Mouse (Mus musculus) heart, adult 2 months (tissue): ENCODE data around the gene Ppp1r13l. TPM values are rescaled to one million over a fixed set of nuclear protein-coding genes. Genes with fewer than 3 reads are reported as not detected.

Experiments used
- DNase-seq, 2 experiments: peaks; one replicate each; pipeline ENCODE4 v3.0.0; 2021
- H3K27ac ChIP-seq: fragments of 200-600 bp; 2 replicates; pipeline ENCODE4 v1.8.1; 2022
- H3K27me3 ChIP-seq: fragments of 200-500 bp; 2 replicates; pipeline ENCODE4 v1.6.1; 2012; ENCODE audit warnings: mild to moderate bottlenecking, low read length, inconsistent platforms, mixed read lengths; ENCODE audit not compliant: control insufficient read depth, insufficient read depth
- H3K36me3 ChIP-seq: fragments of 200-500 bp; 2 replicates; pipeline ENCODE4 v1.6.1; 2012; ENCODE audit warnings: low read length, inconsistent platforms; ENCODE audit not compliant: control insufficient read depth, insufficient read depth
- H3K4me1 ChIP-seq: fragments of 200-500 bp; 2 replicates; pipeline ENCODE4 v1.6.1; 2011; ENCODE audit warnings: low read length; ENCODE audit not compliant: control insufficient read depth, insufficient read depth
- H3K4me3 ChIP-seq: fragments of 200-600 bp; 2 replicates; pipeline ENCODE4 v1.8.1; 2022
- H3K79me2 ChIP-seq: fragments of 200-500 bp; replicated peaks from 2 replicates; pipeline ENCODE4 v1.6.1; 2012; ENCODE audit warnings: mild to moderate bottlenecking, inconsistent platforms, low read length, moderate library complexity, mixed read lengths; ENCODE audit not compliant: control insufficient read depth, insufficient read depth
- H3K9ac ChIP-seq: fragments of 200-500 bp; 2 replicates; pipeline ENCODE4 v1.6.1; 2012; ENCODE audit warnings: low read depth, mild to moderate bottlenecking, control low read depth, inconsistent platforms, low read length, mixed read lengths
- CTCF ChIP-seq: fragments of 200-600 bp; IDR thresholded peaks from 2 replicates; pipeline ENCODE4 v1.8.1; 2022; ENCODE audit warnings: antibody characterized with exemption, mild to moderate bottlenecking, moderate library complexity
- EP300 ChIP-seq: fragments of 200-500 bp; IDR thresholded peaks from 2 replicates; pipeline ENCODE4 v1.6.1; 2011; ENCODE audit warnings: low read depth, low read length, control low read depth; ENCODE audit not compliant: insufficient read depth
- POLR2A ChIP-seq: fragments of 200-500 bp; IDR thresholded peaks from 2 replicates; pipeline ENCODE4 v1.6.1; 2011; ENCODE audit warnings: mild to moderate bottlenecking, low read depth, low read length, control low read depth; ENCODE audit not compliant: insufficient read depth
- WGBS: fragments of 180-500 bp; shearing (Covaris S2); methylation state at CpG from one replicate; pipeline ENCODE4 v1.1.7; 2018; 5-methylcytosine and 5-hydroxymethylcytosine counted together
- intact Hi-C: fragments of 180-260 bp; cut with DNase I; formaldehyde crosslinking; loops from one replicate; pipeline ENCODE4 v1.15.1; 2025
- polyA plus RNA-seq: library from polyadenylated mRNA; depleted of rRNA; stranded (reverse); fragments of >200 nt; gene quantifications from 2 replicates; pipeline ENCODE4 v1.2.3, GENCODE M21; 2012
- total RNA-seq, 2 experiments: library from RNA; stranded (reverse); gene quantifications; 2 replicates each; pipeline ENCODE4 v1.2.3; 2021

Gene Ppp1r13l
- total and polyA plus RNA-seq, 3 experiments, result 30.1 to 45.1 (median 43.9) TPM

GRCm38 (mm10) chr7:19322489-19322888 is 37.1 kb upstream of the Ppp1r13l start:
- DNase-seq, result no peak
- TF ChIP-seq POLR2A, result no peak
- Histone ChIP-seq H3K36me3 (no peaks in the 10 kb centered on the region), H3K9ac (no peak overlapping the region), H3K79me2 (no peaks in the 10 kb centered on the region), H3K4me3 (no peak overlapping the region), H3K27me3 (no peaks in the 10 kb centered on the region), H3K4me1 (peaks cover 10% of the 10 kb centered on the region), H3K27ac (no peak overlapping the region)
- WGBS, result 56% methylated on average over 9 of the region's 9 CpGs
- intact Hi-C loops, result no loop called here

GRCm38 (mm10) chr7:19324221-19324620 is 35.3 kb upstream of the Ppp1r13l start:
- DNase-seq, result no peak
- Histone ChIP-seq H3K9ac (no peak overlapping the region), H3K79me2 (no peaks in the 10 kb centered on the region), H3K27me3 (no peaks in the 10 kb centered on the region), H3K36me3 (no peaks in the 10 kb centered on the region), H3K4me3 (no peak overlapping the region), H3K27ac (no peak overlapping the region), H3K4me1 (peaks cover 12% of the 10 kb centered on the region)
- intact Hi-C loops, result no loop called here
- no peak for TF ChIP-seq POLR2A
- no peak for TF ChIP-seq EP300
- TF ChIP-seq CTCF, result no peak
- 83% methylated on average over 11 of the region's 11 CpGs for WGBS

DNA sequence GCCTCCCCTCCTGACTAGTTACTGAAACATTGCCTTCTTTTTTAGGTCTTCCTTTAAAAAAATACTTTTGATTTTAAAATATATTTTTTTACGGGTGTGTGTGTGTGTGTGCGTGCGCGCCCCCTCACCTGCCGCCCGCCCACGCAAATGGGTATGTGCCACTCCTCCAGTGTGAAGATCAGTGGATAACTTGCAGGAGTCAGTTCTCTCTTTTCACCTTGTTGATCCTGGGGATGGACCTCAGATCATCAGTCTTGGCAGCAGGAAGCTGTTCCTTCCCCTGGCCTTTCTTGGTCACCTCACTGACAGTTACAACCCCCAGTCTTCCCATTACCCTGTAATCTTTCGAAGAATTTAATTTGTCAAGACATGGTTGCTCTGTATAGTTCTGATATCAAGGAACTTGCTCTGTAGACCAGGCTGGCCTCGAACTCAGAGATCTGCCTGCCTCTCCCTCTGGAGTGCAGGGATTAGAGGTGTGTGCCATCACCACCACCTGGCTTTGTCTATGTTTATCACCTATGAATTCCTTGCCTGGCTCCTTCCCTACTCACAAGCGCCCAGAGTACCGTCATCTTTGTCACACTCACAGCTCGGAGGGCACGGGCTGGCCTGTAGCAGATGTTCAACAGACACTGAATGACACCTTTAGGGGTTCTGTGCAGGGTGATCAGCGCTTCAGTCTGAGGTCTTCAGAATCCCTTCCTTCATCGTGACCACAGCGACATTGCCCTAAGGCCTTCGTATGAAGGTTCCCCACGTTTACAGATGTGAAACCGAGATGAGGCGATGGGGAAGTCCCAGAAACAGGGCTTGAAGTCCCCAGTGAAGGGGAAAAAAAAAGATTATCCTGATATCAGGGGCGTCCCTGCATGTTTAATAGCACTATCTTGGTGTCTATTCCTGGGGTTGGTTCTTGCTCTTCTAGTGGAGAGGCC is 34.0 kb upstream of the Ppp1r13l start:
- TF ChIP-seq CTCF (no peak), EP300 (no peak), POLR2A (no peak)
- no peak overlapping the region for H3K9ac ChIP-seq
- no peaks in the 10 kb centered on the region for H3K36me3 ChIP-seq
- H3K27ac ChIP-seq, result peak overlapping the region; percentile 89
- intact Hi-C loops, result no loop called here
- H3K4me3 ChIP-seq, result no peak overlapping the region
- 62% methylated on average over 21 of the region's 21 CpGs for WGBS
- peaks cover 8% of the 10 kb centered on the region for H3K4me1 ChIP-seq
- no peak for DNase-seq
- H3K79me2 ChIP-seq, result no peaks in the 10 kb centered on the region
- H3K27me3 ChIP-seq, result no peaks in the 10 kb centered on the region

GRCm38 (mm10) chr7:19326359-19326758 is 33.2 kb upstream of the Ppp1r13l start:
- peak; percentile 95 to 97 for DNase-seq
- 1% methylated on average over 19 of the region's 20 CpGs for WGBS
- no peaks in the 10 kb centered on the region for H3K36me3 ChIP-seq
- peak overlapping the region; percentile 67 for H3K9ac ChIP-seq
- TF ChIP-seq POLR2A (no peak), EP300 (no peak), CTCF (peak; percentile 26)
- H3K4me1 ChIP-seq, result peaks cover 8% of the 10 kb centered on the region
- H3K27me3 ChIP-seq, result no peaks in the 10 kb centered on the region
- peak overlapping the region; percentile 46 for H3K4me3 ChIP-seq
- intact Hi-C loops, result no loop called here
- no peaks in the 10 kb centered on the region for H3K79me2 ChIP-seq
- H3K27ac ChIP-seq, result peak overlapping the region; percentile 89

GRCm38 (mm10) chr7:19327128-19327527 is 32.4 kb upstream of the Ppp1r13l start:
- H3K4me3 ChIP-seq, result peak overlapping the region; percentile 46
- WGBS, result under 1% methylated on average over 22 of the region's 22 CpGs
- no peaks in the 10 kb centered on the region for H3K79me2 ChIP-seq
- H3K27ac ChIP-seq, result peak overlapping the region; percentile 89
- intact Hi-C loops, result no loop called here
- DNase-seq, result peak; percentile 90 to 96
- TF ChIP-seq CTCF, result no peak
- peak; percentile 72 for TF ChIP-seq POLR2A
- peak; percentile 97 for TF ChIP-seq EP300
- no peaks in the 10 kb centered on the region for H3K27me3 ChIP-seq
- H3K9ac ChIP-seq, result peak overlapping the region; percentile 67; the same call in 1 of the 2 replicates
- H3K36me3 ChIP-seq, result no peaks in the 10 kb centered on the region
- peaks cover 8% of the 10 kb centered on the region for H3K4me1 ChIP-seq

DNA sequence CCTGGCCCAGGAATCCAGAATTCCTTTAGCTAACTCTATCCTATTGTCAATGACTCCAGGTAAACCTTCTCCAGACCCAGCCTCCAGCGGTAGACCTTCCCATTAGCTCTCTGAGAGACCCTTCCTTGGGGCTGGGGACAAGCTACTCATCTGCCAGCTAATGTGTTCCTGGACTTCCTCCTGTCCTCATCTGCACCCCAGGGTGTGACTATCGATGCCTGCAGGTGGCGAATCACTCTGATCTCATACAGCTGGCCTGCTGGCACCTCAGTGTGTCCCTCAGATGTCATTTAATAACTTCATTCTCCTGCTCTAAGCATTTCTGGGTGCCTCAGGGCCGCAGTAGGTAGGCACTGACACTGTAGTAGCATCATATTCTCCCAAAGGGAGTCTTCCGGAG is 31.8 kb upstream of the Ppp1r13l start:
- intact Hi-C loops, result no loop called here
- H3K4me3 ChIP-seq, result no peak overlapping the region
- no peak for DNase-seq
- no peak for TF ChIP-seq CTCF
- no peak for TF ChIP-seq EP300
- no peak for TF ChIP-seq POLR2A
- WGBS, result 60% methylated on average over 5 of the region's 5 CpGs
- H3K36me3 ChIP-seq, result no peaks in the 10 kb centered on the region
- peak overlapping the region; percentile 89 for H3K27ac ChIP-seq
- no peaks in the 10 kb centered on the region for H3K79me2 ChIP-seq
- peaks cover 8% of the 10 kb centered on the region for H3K4me1 ChIP-seq
- no peaks in the 10 kb centered on the region for H3K27me3 ChIP-seq
- no peak overlapping the region for H3K9ac ChIP-seq
